Mouse (Mus musculus): Measurements from ENCODE around the gene Gm9972. TPM values are rescaled to one million over a fixed set of nuclear protein-coding genes. Genes with fewer than 3 reads are reported as not detected.

The Gm9972 gene
- polyA plus RNA-seq, 1 experiment = not detected

DNA sequence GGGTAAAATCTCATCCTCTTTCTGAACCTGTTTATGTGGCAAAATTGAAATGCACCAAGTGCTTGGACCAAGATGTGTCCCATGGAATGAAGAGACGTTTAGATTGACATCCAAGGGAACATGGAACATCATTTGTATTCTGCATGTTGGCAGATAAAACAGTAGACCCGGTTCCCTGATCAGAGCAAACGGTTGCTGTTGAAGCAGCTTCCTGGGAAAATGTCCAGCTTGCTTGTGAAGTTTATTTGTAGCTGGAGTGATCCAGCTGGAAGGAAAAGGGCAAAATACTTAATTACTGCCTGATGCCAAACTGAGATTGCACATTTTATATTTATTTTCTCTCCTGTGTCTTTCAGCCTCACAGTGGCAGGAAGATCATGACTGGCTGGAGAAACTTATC is 26.7 kb downstream of the Gm9972 start:
- Histone ChIP-seq H3K4me3 (ENCODE audit: insufficient read depth, poor library complexity, severe bottlenecking) (no peak overlapping the region), H3K36me3 (ENCODE audit: control insufficient read depth, insufficient read depth) (no peaks in the 10 kb centered on the region), H3ac (ENCODE audit: control insufficient read depth, insufficient read length, low read depth) (no peak overlapping the region), H3K79me3 (ENCODE audit: low read depth) (no peaks in the 10 kb centered on the region), H3K27me3 (ENCODE audit: control insufficient read depth, insufficient read depth, insufficient read length) (no peaks in the 10 kb centered on the region), H3K79me2 (ENCODE audit: control insufficient read depth, insufficient read depth) (no peaks in the 10 kb centered on the region)
- TF ChIP-seq MAX (IDR thresholded peaks at IDR 0.05) (no peak), MYOD1 (IDR thresholded peaks at IDR 0.05; ENCODE audit: control insufficient read depth, insufficient read length, low read depth) (no peak), FOSL1 (IDR thresholded peaks at IDR 0.05; ENCODE audit: insufficient read depth, low read length, poor library complexity, severe bottlenecking) (no peak), MYOG (IDR thresholded peaks at IDR 0.05; ENCODE audit: control insufficient read depth, extremely low read depth, insufficient read length) (no peak), CTCF (IDR thresholded peaks at IDR 0.05; ENCODE audit: control insufficient read depth, insufficient read depth, insufficient read length) (no peak)

DNA sequence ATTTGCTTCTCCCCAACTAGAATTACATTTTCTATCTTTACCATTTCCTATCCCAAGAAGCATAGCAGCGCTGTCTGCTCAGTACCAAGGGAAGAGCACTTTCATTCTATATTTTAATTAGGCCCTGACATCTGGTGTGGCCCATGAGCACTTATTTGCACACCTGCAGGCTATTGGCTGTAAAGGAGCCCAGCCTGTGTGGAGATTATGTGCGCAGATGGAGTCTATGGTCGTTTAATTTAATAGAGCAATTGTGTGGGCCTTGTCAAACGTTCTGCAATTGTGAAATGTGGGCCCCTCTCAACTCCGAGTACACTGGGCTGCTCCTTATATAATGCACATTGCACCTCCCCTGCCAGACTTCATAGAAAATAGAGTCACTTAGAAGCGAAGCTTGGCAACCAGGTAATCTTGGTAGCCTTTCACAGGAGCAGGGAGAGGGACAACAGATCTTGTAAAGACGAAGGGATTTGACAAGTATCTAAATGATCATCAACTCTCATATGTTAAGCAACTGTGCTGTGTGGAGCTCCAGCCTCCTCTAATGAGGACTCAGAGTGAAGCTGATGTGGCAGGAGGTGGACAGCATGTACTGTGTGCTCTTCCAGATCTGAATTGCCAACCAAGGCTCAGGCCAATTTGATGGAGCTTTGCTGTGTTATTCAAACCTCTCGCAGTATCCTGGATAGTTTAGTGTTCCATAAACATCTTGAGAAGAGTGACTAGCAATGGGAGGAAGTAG is 50.9 kb downstream of the Gm9972 start:
- TF ChIP-seq MAX (IDR thresholded peaks at IDR 0.05) (no peak), MYOD1 (IDR thresholded peaks at IDR 0.05; ENCODE audit: control insufficient read depth, insufficient read length, low read depth) (no peak), CTCF (IDR thresholded peaks at IDR 0.05; ENCODE audit: control insufficient read depth, insufficient read depth, insufficient read length) (no peak), CEBPB (IDR thresholded peaks at IDR 0.05; ENCODE audit: low read depth) (no peak), FOSL1 (IDR thresholded peaks at IDR 0.05; ENCODE audit: insufficient read depth, low read length, poor library complexity, severe bottlenecking) (no peak), MYOG (IDR thresholded peaks at IDR 0.05; ENCODE audit: control insufficient read depth, extremely low read depth, insufficient read length) (no peak), USF1 (IDR thresholded peaks at IDR 0.05; ENCODE audit: low read depth) (no peak)
- no peak overlapping the region for H3ac ChIP-seq (ENCODE audit: control insufficient read depth, insufficient read length, low read depth)
- H3K4me3 ChIP-seq (ENCODE audit: insufficient read depth, poor library complexity, severe bottlenecking) = no peak overlapping the region
- no peaks in the 10 kb centered on the region for H3K36me3 ChIP-seq (ENCODE audit: control insufficient read depth, insufficient read depth)
- H3K79me2 ChIP-seq (ENCODE audit: control insufficient read depth, insufficient read depth) = no peaks in the 10 kb centered on the region
- no peaks in the 10 kb centered on the region for H3K79me3 ChIP-seq (ENCODE audit: low read depth)
- H3K27me3 ChIP-seq (ENCODE audit: control insufficient read depth, insufficient read depth, insufficient read length) = no peaks in the 10 kb centered on the region

Other genes with a start within 250 kb of the Gm9972 start
- under 0.01 TPM for gene Atp10b, start 114.1 kb downstream of the Gm9972 start, polyA plus RNA-seq (2012; fragmentation: generic; extraction: Trizol)